Mouse (Mus musculus) adrenal gland (tissue): Measurements from ENCODE around the gene Sdr9c7.

Experiments
- intact Hi-C: fragments of 180-260 bp; cut with DNase I; formaldehyde crosslinking; loops from one replicate; pipeline ENCODE4 v1.15.1; 2025

Gene Sdr9c7

DNA sequence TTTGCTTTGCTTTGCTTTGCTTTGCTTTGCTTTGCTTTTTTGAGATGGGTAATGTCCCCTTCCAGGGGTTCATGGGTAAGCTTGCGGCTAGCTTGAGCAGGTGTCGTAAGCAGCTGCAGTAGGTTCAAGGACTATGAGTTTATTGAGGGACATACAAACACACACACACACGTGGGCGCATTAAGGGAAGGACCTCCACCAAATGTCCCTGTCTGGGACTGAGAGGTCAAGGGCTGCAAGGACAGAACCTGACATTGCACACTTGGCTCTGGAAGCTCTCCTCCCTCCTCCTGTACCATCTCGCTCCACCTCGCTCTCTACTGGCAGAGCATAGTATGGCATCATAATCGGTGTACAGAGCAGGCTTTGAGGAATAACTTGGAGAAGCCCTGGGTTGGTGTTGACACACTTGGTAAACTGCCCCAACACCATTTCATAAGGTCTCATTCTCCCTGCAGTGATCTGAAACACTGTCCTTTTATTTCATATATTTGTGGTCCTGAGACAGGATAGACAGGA is 60.9 kb downstream of the Sdr9c7 start:
- intact Hi-C loops = loop anchor here (5.0 kb wide), 1 partner anchor 228 kb away; no protein-coding TSS in a partner anchor
